Mouse (Mus musculus) spleen, adult 2 months (tissue): ENCODE measurements around the gene Cpt1b. TPM values are rescaled to one million over a fixed set of nuclear protein-coding genes. Genes with fewer than 3 reads are reported as not detected.

Experiments
- DNase-seq, 2 experiments: peaks; one replicate each; pipeline versions ENCODE4 v3.0.0 to v3.0.0-alpha.2; 2012 to 2021; ENCODE audit warnings: low spot score in 2 of 2, low read depth in 1 of 2
- H3K27ac ChIP-seq: fragments of 200-500 bp; 2 replicates; pipeline ENCODE4 v1.5.1; 2012; ENCODE audit warnings: low read length, inconsistent platforms; ENCODE audit not compliant: insufficient read depth
- H3K27me3 ChIP-seq: fragments of 200-500 bp; 2 replicates; pipeline ENCODE4 v1.6.1; 2012; ENCODE audit warnings: mild to moderate bottlenecking, moderate library complexity, low read length, inconsistent platforms; ENCODE audit not compliant: control insufficient read depth, insufficient read depth
- H3K36me3 ChIP-seq: fragments of 200-500 bp; 2 replicates; pipeline ENCODE4 v1.6.1; 2012; ENCODE audit warnings: mild to moderate bottlenecking, low read length, inconsistent platforms; ENCODE audit not compliant: control insufficient read depth, insufficient read depth
- H3K4me1 ChIP-seq: fragments of 200-500 bp; 2 replicates; pipeline ENCODE4 v1.6.1; 2011; ENCODE audit warnings: inconsistent platforms; ENCODE audit not compliant: control insufficient read depth, insufficient read depth, insufficient read length
- H3K4me3 ChIP-seq: fragments of 200-500 bp; 2 replicates; pipeline ENCODE4 v1.5.1; 2011; ENCODE audit warnings: mild to moderate bottlenecking, inconsistent platforms; ENCODE audit not compliant: insufficient read depth, insufficient read length; ENCODE audit errors: extremely low read depth
- CTCF ChIP-seq: fragments of 200-500 bp; IDR thresholded peaks from 2 replicates; pipeline ENCODE4 v1.5.1; 2011; ENCODE audit warnings: mild to moderate bottlenecking, inconsistent platforms; ENCODE audit not compliant: insufficient read depth, insufficient read length, insufficient replicate concordance; ENCODE audit errors: extremely low read depth
- POLR2A ChIP-seq: fragments of 200-500 bp; IDR thresholded peaks from 2 replicates; pipeline ENCODE4 v1.6.1; 2011; ENCODE audit warnings: low read depth, low read length, inconsistent platforms
- WGBS: fragments of 180-500 bp; shearing (Covaris S2); methylation state at CpG from one replicate; pipeline ENCODE4 v1.1.7; 2018; 5-methylcytosine and 5-hydroxymethylcytosine counted together
- polyA plus RNA-seq: library from polyadenylated mRNA; depleted of rRNA; stranded (reverse); fragments of >200 nt; gene quantifications from 2 replicates; pipeline ENCODE4 v1.2.3, GENCODE M21; 2012; rRNA removed

Gene Cpt1b
- polyA plus RNA-seq, 1 experiment = 1.7 TPM

DNA sequence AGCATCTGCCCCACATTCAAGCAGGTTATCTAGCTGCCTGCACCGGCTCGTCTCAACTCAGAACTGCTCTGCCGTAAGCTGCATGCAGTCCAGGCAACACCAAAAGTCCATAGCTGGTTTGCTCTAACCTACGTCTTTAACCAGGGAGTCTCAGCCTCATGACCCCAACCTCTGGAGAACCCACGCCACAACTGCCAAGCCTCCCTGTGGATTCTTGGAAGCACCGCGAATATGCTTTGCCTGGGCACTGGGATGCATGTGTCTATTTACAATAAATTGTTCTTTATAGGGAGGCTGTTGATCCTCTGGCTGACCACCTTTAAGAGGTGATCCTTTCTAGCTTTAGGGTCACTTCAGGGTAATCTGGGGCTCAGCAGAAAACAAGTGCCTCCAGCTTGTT is 53.1 kb downstream of the Cpt1b start:
- Histone ChIP-seq H3K4me1 (peaks cover 8% of the 10 kb centered on the region; the same call in 1 of the 2 replicates), H3K36me3 (peaks cover 40% of the 10 kb centered on the region), H3K4me3 (no peak overlapping the region), H3K27ac (no peak overlapping the region), H3K27me3 (no peaks in the 10 kb centered on the region)
- 94% methylated on average over 7 of the region's 7 CpGs for WGBS
- no peak for DNase-seq
- TF ChIP-seq POLR2A (no peak), CTCF (no peak)

DNA sequence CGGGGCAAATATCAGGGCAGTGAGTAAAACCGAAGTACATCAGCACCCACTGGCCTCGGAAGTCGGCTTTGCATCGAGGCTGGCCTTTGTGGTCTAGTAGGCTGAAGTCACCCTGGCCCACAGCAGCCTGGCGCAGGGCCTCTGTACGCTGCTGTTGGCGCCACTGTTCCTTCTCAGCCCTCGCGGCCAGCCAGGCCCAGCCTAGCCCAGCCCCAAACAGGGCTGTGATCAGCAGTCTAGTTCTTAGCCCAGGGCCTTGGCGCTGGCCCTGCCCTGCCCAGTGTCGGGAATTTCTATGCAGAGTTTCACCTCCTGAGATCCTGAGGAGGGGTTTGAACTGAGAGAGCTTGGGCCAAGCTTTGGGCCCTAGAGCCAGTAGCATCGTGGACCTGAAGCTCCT is 53.6 kb downstream of the Cpt1b start:
- Histone ChIP-seq H3K27me3 (no peaks in the 10 kb centered on the region), H3K4me3 (no peak overlapping the region), H3K36me3 (peaks cover 41% of the 10 kb centered on the region), H3K27ac (no peak overlapping the region), H3K4me1 (peaks cover 8% of the 10 kb centered on the region; the same call in 1 of the 2 replicates)
- no peak for DNase-seq
- 86% methylated on average over 13 of the region's 13 CpGs for WGBS
- TF ChIP-seq POLR2A (no peak), CTCF (no peak)

Other genes starting within 250 kb of the Cpt1b start
- gene Plxnb2, start 245.1 kb downstream of the Cpt1b start, polyA plus RNA-seq = 89.4 and 96.8 TPM in 2 replicates
- 25.2 and 30.8 TPM in 2 replicates for gene Dennd6b, start 229.4 kb downstream of the Cpt1b start, polyA plus RNA-seq
- gene Ppp6r2, start 214.3 kb downstream of the Cpt1b start, polyA plus RNA-seq = 120 and 255 TPM in 2 replicates
- gene Sbf1, start 110.6 kb downstream of the Cpt1b start, polyA plus RNA-seq = 320 and 349 TPM in 2 replicates
- gene Adm2, start 103.1 kb downstream of the Cpt1b start, polyA plus RNA-seq = 3.5 and 6.5 TPM in 2 replicates
- gene Miox, start 91.5 kb downstream of the Cpt1b start, polyA plus RNA-seq = 0.31 and 1.4 TPM in 2 replicates
- gene Lmf2, start 70.2 kb downstream of the Cpt1b start, polyA plus RNA-seq = 51.5 and 53.6 TPM in 2 replicates
- gene Ncaph2, start 70.1 kb downstream of the Cpt1b start, polyA plus RNA-seq = 113 and 131 TPM in 2 replicates
- gene Sco2, start 52.0 kb downstream of the Cpt1b start, polyA plus RNA-seq = 26.6 and 28.4 TPM in 2 replicates
- 2.9 and 4.6 TPM in 2 replicates for gene Tymp, start 48.8 kb downstream of the Cpt1b start, polyA plus RNA-seq
- 1.5 and 1.6 TPM in 2 replicates for gene Odf3b, start 46.6 kb downstream of the Cpt1b start, polyA plus RNA-seq
- gene Klhdc7b, start 40.9 kb downstream of the Cpt1b start, polyA plus RNA-seq = 0.02 TPM in 1 of 2 replicates, not detected in the other
- gene Syce3, start 15.4 kb downstream of the Cpt1b start, polyA plus RNA-seq = not detected in 2 replicates
- 0.75 and 0.82 TPM in 2 replicates for gene C730034F03Rik, start 3.7 kb upstream of the Cpt1b start, polyA plus RNA-seq
- 2.0 and 2.2 TPM in 2 replicates for gene Gm44502, start 3.8 kb upstream of the Cpt1b start, polyA plus RNA-seq
- 62.6 and 72.1 TPM in 2 replicates for gene Chkb, start 4.0 kb upstream of the Cpt1b start, polyA plus RNA-seq
- gene Mapk8ip2, start 28.1 kb upstream of the Cpt1b start, polyA plus RNA-seq = 0.02 TPM in 1 of 2 replicates, not detected in the other
- gene Arsa, start 51.6 kb upstream of the Cpt1b start, polyA plus RNA-seq = 31.3 and 31.5 TPM in 2 replicates
- gene Shank3, start 73.8 kb upstream of the Cpt1b start, polyA plus RNA-seq = 24.6 and 26.2 TPM in 2 replicates
- 0.79 and 1.1 TPM in 2 replicates for gene Acr, start 142.5 kb upstream of the Cpt1b start, polyA plus RNA-seq
- gene Rabl2, start 166.1 kb upstream of the Cpt1b start, polyA plus RNA-seq = 2.9 and 3.1 TPM in 2 replicates